In genomic region chr15:96797615-96798270, GRCm38 (mm10) we compare ENCODE assay signal across 9 mouse cellular contexts.
DNase-seq lines count a peak whose midpoint lies in the region; ATAC-seq and TF ChIP-seq lines count a peak whose summit lies in the region.
"Had no signal": no experiment of that assay in that cellular context is flagged by ENCODE, and none has a peak within 500 bp of the region (broad histone marks: within the 10 kb centered on the region; RNA-seq: fewer than 3 reads in every experiment).

No protein-coding gene starts in this region.

- no peaks in the 10 kb centered on the region for H3K36me3 ChIP-seq in liver, adult 2 months (ENCODE audit: control insufficient read depth, insufficient read depth, low read length)
- H3K36me3 ChIP-seq in heart, embryonic 16.5 days (ENCODE audit: control insufficient read depth, insufficient read depth) = no peaks in the 10 kb centered on the region
- H3K36me3 ChIP-seq in midbrain, embryonic 16.5 days (ENCODE audit: control insufficient read depth, insufficient read depth, low read length) = no peaks in the 10 kb centered on the region

- H3K4me1 ChIP-seq in liver, adult 2 months (ENCODE audit: control insufficient read depth, insufficient read depth, low read length) = peaks cover 5% of the 10 kb centered on the region
- peaks cover 33% of the 10 kb centered on the region for H3K4me1 ChIP-seq in heart, embryonic 16.5 days (ENCODE audit: control insufficient read depth, insufficient read depth, low read length)
- H3K4me1 ChIP-seq in midbrain, embryonic 16.5 days (ENCODE audit: control insufficient read depth, insufficient read depth, low read length) = no peaks in the 10 kb centered on the region

- no peak overlapping the region for H3K27ac ChIP-seq in liver, adult 2 months (replicated peaks; ENCODE audit: insufficient read depth, low read depth, low read length)
- peak overlapping the region; percentile 89 for H3K27ac ChIP-seq in heart, embryonic 16.5 days (ENCODE audit: low read length)
- no peak overlapping the region for H3K27ac ChIP-seq in midbrain, embryonic 16.5 days (ENCODE audit: low read length)
- H3K27ac ChIP-seq: liver, embryonic 14.5 days had no signal

- TF ChIP-seq POLR2A in liver, adult 2 months (IDR thresholded peaks at IDR 0.05; ENCODE audit: extremely low read depth, insufficient read depth, low read length) = no peak
- no peak for TF ChIP-seq POLR2A in brain, embryonic 14.5 days (IDR thresholded peaks at IDR 0.05; ENCODE audit: borderline replicate concordance, extremely low read depth, insufficient read depth, insufficient read length, poor library complexity, severe bottlenecking)

- no peaks in the 10 kb centered on the region for H3K9me3 ChIP-seq in heart, embryonic 16.5 days (replicated peaks; ENCODE audit: control insufficient read depth, low read length)
- no peaks in the 10 kb centered on the region for H3K9me3 ChIP-seq in midbrain, embryonic 16.5 days (replicated peaks; ENCODE audit: control insufficient read depth, low read length, poor library complexity, severe bottlenecking)

- 68% methylated on average over 4 of the region's 4 CpGs for WGBS in liver, adult 2 months
- whole genome bisulfite sequencing in heart, embryonic 16.5 days = 26% methylated on average over 4 of the region's 4 CpGs
- 73% methylated on average over 4 of the region's 4 CpGs for WGBS in midbrain, embryonic 16.5 days

- H3K4me3 ChIP-seq in liver, adult 2 months (ENCODE audit: insufficient read depth, low read depth, low read length) = no peak overlapping the region
- no peak overlapping the region for H3K4me3 ChIP-seq in heart, embryonic 16.5 days (ENCODE audit: low read length)
- no peak overlapping the region for H3K4me3 ChIP-seq in midbrain, embryonic 16.5 days (ENCODE audit: low read depth, low read length)

- TF ChIP-seq CTCF in liver, adult 2 months (IDR thresholded peaks at IDR 0.05; ENCODE audit: low read depth, low read length) = no peak
- no peak for TF ChIP-seq CTCF in brain, embryonic 14.5 days (IDR thresholded peaks at IDR 0.05; ENCODE audit: borderline replicate concordance, extremely low read depth, insufficient read depth, insufficient read length)

- H3K9ac ChIP-seq in liver, adult 2 months (ENCODE audit: low read depth, low read length) = no peak overlapping the region
- no peak overlapping the region for H3K9ac ChIP-seq in heart, embryonic 16.5 days (ENCODE audit: low read length)
- no peak overlapping the region for H3K9ac ChIP-seq in midbrain, embryonic 16.5 days (ENCODE audit: low read depth, low read length)
- H3K9ac ChIP-seq: liver, embryonic 14.5 days had no signal

- H3K79me2 ChIP-seq in liver, adult 2 months (ENCODE audit: control insufficient read depth, insufficient read depth, low read length) = no peaks in the 10 kb centered on the region

- ATAC-seq in heart, embryonic 16.5 days (replicated peaks; ENCODE audit: extremely low read depth, insufficient read depth, low FRiP score) = 0 out of 2 replicates have a peak, but pooled peaks have one; percentile 11
- peak; percentile 55 for ATAC-seq in megakaryocyte progenitor cell, adult 5-6 weeks (replicated peaks; ENCODE audit: poor library complexity)
- ATAC-seq in CD4-positive, CD25-positive, alpha-beta regulatory T cell, adult 4 months = no peak
- no peak for ATAC-seq in midbrain, embryonic 16.5 days
- ATAC-seq: activated CD4-positive, CD25-positive, alpha-beta regulatory T cell, adult 4 months had no signal

- peak; percentile 15 for DNase-seq in liver, adult 2 months (ENCODE audit: extremely low read depth, low read depth, low spot score)
- no peak for DNase-seq in liver
- DNase-seq in brain, embryonic 14.5 days (ENCODE audit: low read depth) = peak; percentile 67

- no peaks in the 10 kb centered on the region for H3K27me3 ChIP-seq in liver, adult 2 months (ENCODE audit: control insufficient read depth, insufficient read depth, low read length)
- no peaks in the 10 kb centered on the region for H3K27me3 ChIP-seq in heart, embryonic 16.5 days (ENCODE audit: control insufficient read depth, insufficient read depth, low read length)
- no peaks in the 10 kb centered on the region for H3K27me3 ChIP-seq in midbrain, embryonic 16.5 days (ENCODE audit: control insufficient read depth, insufficient read depth, low read depth, low read length)

- H3K4me2 ChIP-seq in heart, embryonic 16.5 days (ENCODE audit: low read depth, low read length) = no peak overlapping the region
- H3K4me2 ChIP-seq in midbrain, embryonic 16.5 days (ENCODE audit: low read length) = no peak overlapping the region

Comparison
In these comparisons a context has a peak if more than half of its experiments do, and no peak if none do; other contexts are left out.
1. ATAC-seq: peak in heart, embryonic 16.5 days (single experiment) and megakaryocyte progenitor cell, adult 5-6 weeks (single experiment); none in CD4-positive, CD25-positive, alpha-beta regulatory T cell, adult 4 months (single experiment) and midbrain, embryonic 16.5 days (single experiment).